Mouse (Mus musculus): ENCODE results near the gene 1700030K09Rik. TPM values are rescaled to one million over a fixed set of nuclear protein-coding genes. Genes with fewer than 3 reads are reported as not detected.

The 1700030K09Rik gene
- total RNA-seq, 2 experiments from 2014 or later = 5.4 to 8.2 TPM

GRCm38 (mm10) chr8:72507505-72507904 is 63.8 kb downstream of the 1700030K09Rik start:
- no peak for DNase-seq

Small RNAs within 50 kb of the gene (microRNA-seq; reads per million reads assigned to microRNA genes)
- gene Mir7068 = 3.3 to 4.5 reads per million in 2 experiments

Other genes starting within 250 kb of the 1700030K09Rik start
- not detected for gene Cib3, start 231.0 kb upstream of the 1700030K09Rik start, total RNA-seq (2021)
- not detected for gene Gm11034, start 230.2 kb upstream of the 1700030K09Rik start, total RNA-seq (2021)
- 10 to 100 TPM; 25.4 to 26.5 TPM for gene Fam32a, start 224.2 kb upstream of the 1700030K09Rik start, total RNA-seq (2021)
- gene Ap1m1, start 203.9 kb upstream of the 1700030K09Rik start, total RNA-seq (2021) = 10 to 100 TPM; 66.5 to 71.7 TPM
- gene Gm10282, start 138.6 kb upstream of the 1700030K09Rik start, total RNA-seq (2021) = 10 to 100 TPM; 34.9 to 36.3 TPM
- 10 to 100 TPM; 65.3 to 68.2 TPM for gene Klf2, start 124.8 kb upstream of the 1700030K09Rik start, total RNA-seq (2021)
- 10 to 100 TPM; 56.8 to 60.0 TPM for gene Eps15l1, start 22.4 kb upstream of the 1700030K09Rik start, total RNA-seq (2021)
- gene Calr3, start within 50 bp of the 1700030K09Rik start, total RNA-seq (2021) = 1 to 10 TPM; 1.4 to 1.6 TPM
- 10 to 100 TPM; 55.6 to 64.5 TPM for gene Cherp, start 31.3 kb downstream of the 1700030K09Rik start, total RNA-seq (2021)
- gene Slc35e1, start 48.7 kb downstream of the 1700030K09Rik start, total RNA-seq (2021) = 10 to 100 TPM; 25.6 to 27.1 TPM
- gene Med26, start 104.4 kb downstream of the 1700030K09Rik start, total RNA-seq (2021) = 1 to 10 TPM; 8.6 TPM
- gene Smim7, start 127.2 kb downstream of the 1700030K09Rik start, total RNA-seq (2021) = 100 to 1,000 TPM; 120 to 130 TPM
- 100 to 1,000 TPM; 213 to 221 TPM for gene Tmem38a, start 128.2 kb downstream of the 1700030K09Rik start, total RNA-seq (2021)
- 1 to 10 TPM; 2.1 to 2.4 TPM for gene Nwd1, start 202.8 kb downstream of the 1700030K09Rik start, total RNA-seq (2021)